Mouse (Mus musculus) layer of hippocampus, postnatal 36 days (tissue): ENCODE measurements around the gene Mastl. TPM values are rescaled to one million over a fixed set of nuclear protein-coding genes. Genes with fewer than 3 reads are reported as not detected.

Source experiments
- total RNA-seq, 2 experiments: library from RNA; stranded (reverse); gene quantifications; 2 replicates each; pipeline ENCODE4 v1.2.3; 2021

Mastl gene
- total RNA-seq, 2 experiments from 2014 or later: 0.40 to 0.53 TPM

Other genes starting within 250 kb of the Mastl start
- 100 to 1,000 TPM; 216 to 228 TPM for gene Abi1, start 115.8 kb downstream of the Mastl start, total RNA-seq
- 10 to 100 TPM; 84.9 to 94.1 TPM for gene Acbd5, start 87.9 kb downstream of the Mastl start, total RNA-seq
- 100 to 1,000 TPM in 1 of 2 experiments, 10 to 100 TPM in 1; 92.5 to 101 TPM for gene Yme1l1, start 345 bp upstream of the Mastl start, total RNA-seq
- under 1 TPM in 1 of 2 experiments, not detected in 1; 0.28 TPM for gene 4931423N10Rik, start 51.5 kb upstream of the Mastl start, total RNA-seq
- gene Nxph2, start 165.2 kb upstream of the Mastl start, total RNA-seq: 1 to 10 TPM; 1.8 to 2.2 TPM